Mouse (Mus musculus): ENCODE measurements around the gene Slc43a2.
A peak's percentile ranks its signal among the peaks of the same experiment; 100 is the strongest.

Gene Slc43a2

GRCm38 (mm10) chr11:75526943-75527342 is 4.6 kb upstream of the Slc43a2 start:
- DNase-seq (ENCODE audit: inconsistent age in 2 of 2, low spot score in 1 of 2), result no peak

GRCm38 (mm10) chr11:75529771-75530170 is 1.7 kb upstream of the Slc43a2 start:
- DNase-seq (ENCODE audit: inconsistent age in 2 of 2, low spot score in 1 of 2), result no peak

GRCm38 (mm10) chr11:75530325-75530724 is 1.2 kb upstream of the Slc43a2 start:
- peak; percentile 92 to 98 for DNase-seq (ENCODE audit: inconsistent age in 2 of 2, low spot score in 1 of 2)

GRCm38 (mm10) chr11:75530845-75531373 is 585 bp upstream of the Slc43a2 start:
- peak in 1 of 2 experiments; percentile 51 for DNase-seq (ENCODE audit: inconsistent age in 2 of 2, low spot score in 1 of 2)

GRCm38 (mm10) chr11:75532340-75533277 is 1.1 kb downstream of the Slc43a2 start:
- DNase-seq (ENCODE audit: inconsistent age in 2 of 2, low spot score in 1 of 2), result peak in 1 of 2 experiments; percentile 63

- DNase-seq (ENCODE audit: inconsistent age in 2 of 2, low spot score in 1 of 2), result no peak
These were observed 2.0 kb downstream of the Slc43a2 start for GRCm38 (mm10) chr11:75533314-75534015.

GRCm38 (mm10) chr11:75534286-75535033 is 3.0 kb downstream of the Slc43a2 start:
- DNase-seq (ENCODE audit: inconsistent age in 2 of 2, low spot score in 1 of 2), result peak in 1 of 2 experiments; percentile 57

GRCm38 (mm10) chr11:75535106-75535795 is 3.8 kb downstream of the Slc43a2 start:
- DNase-seq (ENCODE audit: inconsistent age in 2 of 2, low spot score in 1 of 2), result peak in 1 of 2 experiments; percentile 68

GRCm38 (mm10) chr11:75536255-75537024 is 4.9 kb downstream of the Slc43a2 start:
- DNase-seq (ENCODE audit: inconsistent age in 2 of 2, low spot score in 1 of 2), result no peak

GRCm38 (mm10) chr11:75537025-75537414 is 5.5 kb downstream of the Slc43a2 start:
- no peak for DNase-seq (ENCODE audit: inconsistent age in 2 of 2, low spot score in 1 of 2)

GRCm38 (mm10) chr11:75537491-75538183 is 6.1 kb downstream of the Slc43a2 start:
- DNase-seq (ENCODE audit: inconsistent age in 2 of 2, low spot score in 1 of 2), result no peak

GRCm38 (mm10) chr11:75538184-75538969 is 6.9 kb downstream of the Slc43a2 start:
- DNase-seq (ENCODE audit: inconsistent age in 2 of 2, low spot score in 1 of 2), result no peak

GRCm38 (mm10) chr11:75538970-75539299 is 7.4 kb downstream of the Slc43a2 start:
- no peak for DNase-seq (ENCODE audit: inconsistent age in 2 of 2, low spot score in 1 of 2)

- no peak for DNase-seq (ENCODE audit: inconsistent age in 2 of 2, low spot score in 1 of 2)
These were observed 8.7 kb downstream of the Slc43a2 start for GRCm38 (mm10) chr11:75540209-75540608.

GRCm38 (mm10) chr11:75540710-75541581 is 9.5 kb downstream of the Slc43a2 start:
- DNase-seq (ENCODE audit: inconsistent age in 2 of 2, low spot score in 1 of 2), result no peak

- no peak for DNase-seq (ENCODE audit: inconsistent age in 2 of 2, low spot score in 1 of 2)
These were observed 13.2 kb downstream of the Slc43a2 start for GRCm38 (mm10) chr11:75544713-75545112.

GRCm38 (mm10) chr11:75546057-75546456 is 14.6 kb downstream of the Slc43a2 start:
- no peak for DNase-seq (ENCODE audit: inconsistent age in 2 of 2, low spot score in 1 of 2)
